In the genomic region with DNA sequence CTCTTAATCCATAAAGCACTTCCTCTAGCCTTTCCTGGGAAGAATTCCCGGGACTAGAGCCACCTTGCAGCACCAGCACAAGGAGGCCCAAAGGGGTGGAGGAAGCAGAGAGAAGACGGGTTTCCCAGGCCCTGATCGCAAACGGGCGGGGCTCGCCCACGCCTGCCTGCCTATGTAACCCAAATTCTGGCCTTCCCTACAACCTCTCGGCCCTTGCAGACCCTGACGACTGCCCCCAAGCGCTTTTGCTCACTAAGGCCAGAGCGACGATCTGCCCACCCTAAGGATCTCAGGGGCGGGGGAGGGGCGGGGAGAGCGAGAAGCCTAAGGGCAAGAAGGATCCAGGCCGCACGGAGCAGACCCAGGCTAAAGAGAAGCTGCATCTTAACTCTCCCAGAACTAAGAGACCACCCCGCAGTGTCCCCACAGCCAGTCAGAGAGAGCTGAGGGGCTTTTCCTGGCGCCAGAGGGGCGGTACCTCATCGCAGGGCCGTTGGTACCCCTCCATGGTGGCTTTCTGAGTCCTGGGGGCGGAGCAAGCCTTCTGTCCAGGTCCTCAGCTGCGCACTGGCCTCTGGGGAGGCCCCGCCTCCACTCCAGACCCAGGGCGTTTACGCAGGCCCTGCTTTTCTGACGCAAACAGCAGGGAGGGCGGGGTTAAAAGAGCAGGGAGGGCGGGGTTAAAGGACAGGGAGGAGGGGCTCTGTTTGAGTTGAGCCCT, we compare ENCODE assay signal across 8 mouse cellular contexts. TPM values are rescaled to one million over a fixed set of nuclear protein-coding genes. Genes with fewer than 3 reads are reported as not detected.
DNase-seq lines count a peak whose midpoint lies in the region; ATAC-seq and TF ChIP-seq lines count a peak whose summit lies in the region.

Gene Dynlt3 (minus strand): TSS at position 613 of the 721 bp plus-strand sequence.

- H3K4me3 ChIP-seq in bone marrow, adult 2 months (replicated peaks; ENCODE audit: control insufficient read depth, low read depth, low read length): peak within 1 kb of the TSS; percentile 65
- H3K4me3 ChIP-seq in embryonic facial prominence, embryonic 15.5 days (replicated peaks): peak within 1 kb of the TSS; percentile 51
- H3K4me3 ChIP-seq in kidney, embryonic 14.5 days (ENCODE audit: low read length): peak within 1 kb of the TSS; percentile 43
- H3K4me3 ChIP-seq in liver, adult 2 months (ENCODE audit: insufficient read depth, low read depth, low read length): peak within 1 kb of the TSS; percentile 78
- H3K4me3 ChIP-seq in myocyte: peak within 1 kb of the TSS; percentile 57

- H3K79me2 ChIP-seq in liver, adult 2 months (ENCODE audit: control insufficient read depth, insufficient read depth, low read length): no peaks in the 10 kb centered on the region; the same call in 1 of the 2 replicates
- peaks cover 20% of the 10 kb centered on the region for H3K79me2 ChIP-seq in myocyte (ENCODE audit: control insufficient read depth, insufficient read depth)

- DNase-seq in A20 (ENCODE audit: low read depth, low spot score): peak; percentile 90
- peak; percentile 83 to 86 for DNase-seq in heart, adult 9 months (ENCODE audit: low spot score in 2 of 2)
- DNase-seq in liver, adult 2 months (ENCODE audit: extremely low read depth, low read depth, low spot score): peak; percentile 70
- DNase-seq in splenic B cell, adult 2 months (ENCODE audit: low read depth, low spot score): peak; percentile 87

- H3K4me2 ChIP-seq in embryonic facial prominence, embryonic 15.5 days (replicated peaks): peak within 1 kb of the TSS; percentile 41
- H3K4me2 ChIP-seq in kidney, embryonic 14.5 days (replicated peaks; ENCODE audit: low read depth, low read length): peak within 1 kb of the TSS; percentile 44
- H3K4me2 ChIP-seq in myocyte (ENCODE audit: low read depth): peak within 1 kb of the TSS; percentile 80

- no peaks in the 10 kb centered on the region for H3K9me3 ChIP-seq in embryonic facial prominence, embryonic 15.5 days (replicated peaks)
- no peaks in the 10 kb centered on the region for H3K9me3 ChIP-seq in kidney, embryonic 14.5 days (ENCODE audit: control insufficient read depth, low read length)

- no peaks in the 10 kb centered on the region for H3K4me1 ChIP-seq in bone marrow, adult 2 months (ENCODE audit: control insufficient read depth, insufficient read depth, low read length)
- no peaks in the 10 kb centered on the region for H3K4me1 ChIP-seq in embryonic facial prominence, embryonic 15.5 days
- no peaks in the 10 kb centered on the region for H3K4me1 ChIP-seq in kidney, embryonic 14.5 days (ENCODE audit: control insufficient read depth, insufficient read depth, low read length)
- H3K4me1 ChIP-seq in liver, adult 2 months (ENCODE audit: control insufficient read depth, insufficient read depth, low read length): no peaks in the 10 kb centered on the region

- ATAC-seq in embryonic facial prominence, embryonic 15.5 days (ENCODE audit: insufficient number of reproducible peaks, low FRiP score, low TSS enrichment, low read depth): peak; percentile 99
- peak; percentile 100 for ATAC-seq in kidney, embryonic 14.5 days (ENCODE audit: low FRiP score, low TSS enrichment)

- no peaks in the 10 kb centered on the region for H3K36me3 ChIP-seq in embryonic facial prominence, embryonic 15.5 days
- H3K36me3 ChIP-seq in kidney, embryonic 14.5 days (ENCODE audit: control insufficient read depth, insufficient read depth, low read length): no peaks in the 10 kb centered on the region
- H3K36me3 ChIP-seq in liver, adult 2 months (ENCODE audit: control insufficient read depth, insufficient read depth, low read length): no peaks in the 10 kb centered on the region
- no peaks in the 10 kb centered on the region for H3K36me3 ChIP-seq in myocyte (ENCODE audit: control insufficient read depth, insufficient read depth)
- H3K36me3 ChIP-seq in splenic B cell, adult 2 months (ENCODE audit: control insufficient read depth, insufficient read depth, low read length, poor library complexity, severe bottlenecking): no peaks in the 10 kb centered on the region

- H3K27ac ChIP-seq in bone marrow, adult 2 months (ENCODE audit: control insufficient read depth, insufficient read depth, low read depth, low read length, poor library complexity): peak within 1 kb of the TSS; percentile 21; the same call in 1 of the 2 replicates
- H3K27ac ChIP-seq in embryonic facial prominence, embryonic 15.5 days (replicated peaks): peak within 1 kb of the TSS; percentile 80
- peak within 1 kb of the TSS; percentile 69; the same call in 1 of the 2 replicates for H3K27ac ChIP-seq in kidney, embryonic 14.5 days (ENCODE audit: low read depth, low read length)
- peak within 1 kb of the TSS; percentile 37 for H3K27ac ChIP-seq in liver, adult 2 months (replicated peaks; ENCODE audit: insufficient read depth, low read depth, low read length)

- TF ChIP-seq POLR2A in bone marrow, adult 2 months (IDR thresholded peaks at IDR 0.05; ENCODE audit: borderline replicate concordance, control insufficient read depth, low read depth, low read length): 0 out of 2 replicates have a peak, but pooled peaks have one; percentile 15
- 0 out of 2 replicates have a peak, but pooled peaks have one; percentile 33 for TF ChIP-seq POLR2A in liver, adult 2 months (IDR thresholded peaks at IDR 0.05; ENCODE audit: extremely low read depth, insufficient read depth, low read length)
- TF ChIP-seq POLR2A in myocyte (IDR thresholded peaks at IDR 0.05; ENCODE audit: insufficient read length, low read depth): peak; percentile 53

- H3K27me3 ChIP-seq in embryonic facial prominence, embryonic 15.5 days: no peaks in the 10 kb centered on the region
- no peaks in the 10 kb centered on the region for H3K27me3 ChIP-seq in kidney, embryonic 14.5 days (ENCODE audit: control insufficient read depth, insufficient read depth, low read length)
- H3K27me3 ChIP-seq in liver, adult 2 months (ENCODE audit: control insufficient read depth, insufficient read depth, low read length): no peaks in the 10 kb centered on the region
- no peaks in the 10 kb centered on the region for H3K27me3 ChIP-seq in myocyte (ENCODE audit: control insufficient read depth, insufficient read depth, insufficient read length)
- H3K27me3 ChIP-seq in splenic B cell, adult 2 months (ENCODE audit: control insufficient read depth, insufficient read depth, low read length, poor library complexity, severe bottlenecking): no peaks in the 10 kb centered on the region

- peak within 1 kb of the TSS; percentile 31; the same call in 1 of the 2 replicates for H3K9ac ChIP-seq in embryonic facial prominence, embryonic 15.5 days
- peak within 1 kb of the TSS; percentile 55 for H3K9ac ChIP-seq in kidney, embryonic 14.5 days (ENCODE audit: low read depth, low read length)
- H3K9ac ChIP-seq in liver, adult 2 months (ENCODE audit: low read depth, low read length): peak within 1 kb of the TSS; percentile 71

- TF ChIP-seq CTCF in bone marrow, adult 2 months (IDR thresholded peaks at IDR 0.05; ENCODE audit: control insufficient read depth, insufficient read depth, low read length): no peak
- TF ChIP-seq CTCF in liver, adult 2 months (IDR thresholded peaks at IDR 0.05; ENCODE audit: low read depth, low read length): no peak

- H3ac ChIP-seq in myocyte (ENCODE audit: control insufficient read depth, insufficient read length): no peak within 1 kb of the TSS

- 7% methylated on average over 30 of the region's 30 CpGs for WGBS in bone marrow, adult 2 months
- 8% methylated on average over 30 of the region's 30 CpGs for WGBS in embryonic facial prominence, embryonic 15.5 days
- WGBS in kidney, embryonic 14.5 days: 15% methylated on average over 29 of the region's 30 CpGs
- under 1% methylated on average over 30 of the region's 30 CpGs for WGBS in liver, adult 2 months

TF ChIP-seq in myocyte, 11 proteins besides CTCF, POLR2A, EP300 and RAD21:
- no peak for TF ChIP-seq E2F4 (IDR thresholded peaks at IDR 0.05; ENCODE audit: insufficient read depth)
- no peak for TF ChIP-seq REST (IDR thresholded peaks at IDR 0.05; ENCODE audit: insufficient read depth, insufficient read length)
- TF ChIP-seq MYOG (IDR thresholded peaks at IDR 0.05; ENCODE audit: control insufficient read depth in 1 of 3, insufficient read depth in 1 of 3, insufficient read length in 2 of 3, low read depth in 2 of 3): peak in 1 of 3 experiments; percentile 28
- TF ChIP-seq TCF3 (IDR thresholded peaks at IDR 0.05; ENCODE audit: insufficient read length, low read depth): no peak
TF ChIP-seq in myocyte: peak in this region for 1.

RNA-seq across cellular contexts. Expression of gene Dynlt3, which starts in this region (rescaled TPM):
- 17.4 and 28.2 TPM in 2 replicates for polyA plus RNA-seq in bone marrow, adult 2 months (2011; ENCODE audit: insufficient read depth, insufficient read length, low replicate concordance, missing spikeins)
- polyA plus RNA-seq in embryonic facial prominence, embryonic 15.5 days (2015; fragmentation: Nextera tagmentation; extraction: Ambion mirVana): 59.4 and 63.1 TPM in 2 replicates
- 48.2 and 51.3 TPM in 2 replicates for polyA plus RNA-seq in kidney, embryonic 14.5 days (2014; fragmentation: Nextera tagmentation; extraction: Ambion mirVana)
- total RNA-seq in liver, adult 2 months (2014; rRNA removed): 89.1 and 94.1 TPM in 2 replicates
- 10.3 and 29.0 TPM in 2 replicates for polyA plus RNA-seq in liver, adult 2 months (2012; rRNA removed)
- polyA plus RNA-seq in myocyte (2012; fragmentation: generic; extraction: Trizol): 36.3 TPM

Comparison
In these comparisons a context has a peak if more than half of its experiments do, and no peak if none do; other contexts are left out.
1. Peak in every context shown above with its lines: DNase-seq, ATAC-seq, H3K4me3 ChIP-seq and H3K27ac ChIP-seq.
2. H3K27ac ChIP-seq: peak in every context shown above with its lines; median percentile 80 in embryonic facial prominence, embryonic 15.5 days; 69 in kidney, embryonic 14.5 days; 37 in liver, adult 2 months; 21 in bone marrow, adult 2 months.